Mouse (Mus musculus) liver, embryonic 14.5 days (tissue): ENCODE measurements around the gene Thbs1. TPM values are rescaled to one million over a fixed set of nuclear protein-coding genes. Genes with fewer than 3 reads are reported as not detected.

Source experiments
- ATAC-seq: fragments of 200-750 bp; cut with Nextera tagmentation; 2 replicates; pipeline ENCODE4 v1.8.0; 2017; ENCODE audit warnings: moderate number of reproducible peaks, mild to moderate bottlenecking, moderate library complexity; ENCODE audit not compliant: insufficient read depth
- DNase-seq, 3 experiments: peaks; one replicate each; pipeline ENCODE4 v3.0.0-alpha.2; 2012 to 2013; ENCODE audit warnings: low read depth in 3 of 3, low spot score in 3 of 3
- H3K27ac ChIP-seq: fragments of 300-500 bp; sonication (generic); 2 replicates; pipeline ENCODE4 v1.5.1; 2014; ENCODE audit warnings: moderate library complexity, mild to moderate bottlenecking, control low read depth, inconsistent platforms
- H3K27me3 ChIP-seq: fragments of 300-500 bp; sonication (generic); 2 replicates; pipeline ENCODE4 v1.6.1; 2014; ENCODE audit warnings: mild to moderate bottlenecking, low read length, moderate library complexity; ENCODE audit not compliant: control insufficient read depth, insufficient read depth
- H3K36me3 ChIP-seq: fragments of 300-500 bp; sonication (generic); replicated peaks from 2 replicates; pipeline ENCODE4 v1.6.1; 2014; ENCODE audit warnings: low read depth; ENCODE audit not compliant: control insufficient read depth, insufficient read depth
- H3K4me1 ChIP-seq, 2 experiments: fragments of 200-500 bp in 1 of 2; fragments of 300-500 bp in 1 of 2; sonication (generic) in 1 of 2; replicated peaks; 2 replicates each; pipeline ENCODE4 v1.6.1; 2012 to 2014; ENCODE audit warnings: antibody characterized with exemption in 1 of 2, inconsistent platforms in 1 of 2, low read length in 1 of 2; ENCODE audit not compliant: control insufficient read depth in 2 of 2, insufficient read depth in 2 of 2
- H3K4me2 ChIP-seq: fragments of 300-500 bp; sonication (generic); 2 replicates; pipeline ENCODE4 v1.6.1; 2014; ENCODE audit warnings: low read depth, mild to moderate bottlenecking, control low read depth, moderate library complexity
- H3K4me3 ChIP-seq, 2 experiments: fragments of 200-500 bp in 1 of 2; fragments of 300-500 bp in 1 of 2; sonication (generic) in 1 of 2; 2 replicates each; pipeline ENCODE4 v1.5.1; 2012 to 2014; ENCODE audit warnings: low read depth in 2 of 2, low read length in 2 of 2, mild to moderate bottlenecking in 2 of 2, control low read depth in 1 of 2, inconsistent platforms in 1 of 2, moderate library complexity in 1 of 2; ENCODE audit not compliant: insufficient read depth in 1 of 2
- H3K9ac ChIP-seq: fragments of 300-500 bp; sonication (generic); replicated peaks from 2 replicates; pipeline ENCODE4 v1.6.1; 2014; ENCODE audit warnings: mild to moderate bottlenecking, control low read depth, moderate library complexity
- H3K9me3 ChIP-seq: fragments of 300-500 bp; sonication (generic); 2 replicates; pipeline ENCODE4 v1.6.1; 2016; ENCODE audit warnings: low read length, mixed read lengths; ENCODE audit not compliant: control insufficient read depth
- CTCF ChIP-seq: IDR thresholded peaks from 2 replicates; pipeline ENCODE4 v1.5.1; 2016; ENCODE audit warnings: antibody characterized with exemption, low read depth, control low read depth
- EP300 ChIP-seq: IDR thresholded peaks from 2 replicates; pipeline ENCODE4 v1.6.1; 2016; ENCODE audit warnings: antibody characterized with exemption, low read depth
- WGBS: fragments of 180-500 bp; shearing (Covaris S2); extraction: QIAGEN DNeasy Blood & Tissue Kit; methylation state at CpG from one replicate; pipeline ENCODE4 v1.1.7; 2014; ENCODE audit not compliant: insufficient replicate concordance; 5-methylcytosine and 5-hydroxymethylcytosine counted together
- polyA plus RNA-seq, 2 experiments: library from polyadenylated mRNA; depleted of rRNA in 1 of 2; stranded (reverse) in 1 of 2; unstranded in 1 of 2; fragments of >200 nt; fragmentation: Nextera tagmentation in 1 of 2; extraction: Ambion mirVana in 1 of 2; gene quantifications; 2 replicates each; pipeline versions ENCODE4 v1.2.1 to v1.2.3; 2012 to 2014

Gene Thbs1
- polyA plus RNA-seq, 2 experiments = 12.7 to 24.2 TPM

DNA sequence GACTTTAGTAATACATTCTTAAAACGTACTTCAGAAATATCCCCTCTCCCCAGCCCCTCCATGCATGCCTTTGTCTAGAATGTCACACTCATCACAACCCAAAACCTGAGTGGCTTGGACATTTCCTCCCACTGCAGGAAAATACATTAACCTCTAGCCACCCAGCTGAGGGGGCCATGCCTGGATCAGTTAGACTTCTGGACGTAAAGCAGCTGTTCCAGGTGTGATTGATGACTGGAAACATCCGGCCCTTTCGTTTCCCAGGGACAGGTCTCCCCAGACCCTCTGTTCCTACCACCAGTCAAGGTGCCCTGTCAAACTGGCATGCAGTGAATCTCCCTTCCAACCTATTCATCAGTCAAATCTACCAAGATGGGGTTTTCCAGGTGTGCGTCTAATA, 50.8 kb downstream of the Thbs1 start:
- Histone ChIP-seq H3K9ac (no peak overlapping the region), H3K27ac (no peak overlapping the region), H3K27me3 (no peaks in the 10 kb centered on the region), H3K4me3 (no peak overlapping the region), H3K4me1 (no peaks in the 10 kb centered on the region), H3K36me3 (no peaks in the 10 kb centered on the region), H3K9me3 (no peaks in the 10 kb centered on the region), H3K4me2 (no peak overlapping the region)
- WGBS = 53% methylated on average over 5 of the region's 5 CpGs
- ATAC-seq (no peak), DNase-seq (no peak)
- TF ChIP-seq CTCF (no peak), EP300 (no peak)

DNA sequence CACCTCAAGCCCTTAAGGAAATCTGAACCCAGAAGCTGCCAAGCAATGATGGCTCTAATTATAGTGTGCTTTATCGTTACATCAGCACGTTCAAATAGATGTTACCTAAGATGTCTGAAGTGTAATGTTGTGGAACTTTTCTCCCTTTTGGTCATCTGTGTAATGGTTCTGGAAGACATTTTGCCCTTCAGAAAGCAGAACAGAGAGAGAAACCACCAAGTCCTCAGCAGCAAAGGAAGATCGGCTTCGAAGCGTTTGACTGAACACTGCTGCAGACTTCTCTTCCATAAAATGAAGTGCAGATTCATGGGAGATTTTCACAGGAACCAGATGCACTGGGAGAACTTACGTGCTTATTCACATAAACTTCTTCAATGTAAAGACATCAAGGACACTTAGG, 52.5 kb downstream of the Thbs1 start:
- no peak for TF ChIP-seq CTCF
- no peak for TF ChIP-seq EP300
- Histone ChIP-seq H3K27me3 (no peaks in the 10 kb centered on the region), H3K4me3 (no peak overlapping the region), H3K27ac (no peak overlapping the region), H3K9ac (no peak overlapping the region), H3K4me2 (no peak overlapping the region), H3K4me1 (no peaks in the 10 kb centered on the region), H3K36me3 (no peaks in the 10 kb centered on the region), H3K9me3 (no peaks in the 10 kb centered on the region)
- WGBS = 76% methylated on average over 6 of the region's 6 CpGs
- ATAC-seq (no peak), DNase-seq (no peak)

- TF ChIP-seq CTCF = no peak
- no peak for TF ChIP-seq EP300
- Histone ChIP-seq H3K36me3 (no peaks in the 10 kb centered on the region), H3K9me3 (no peaks in the 10 kb centered on the region), H3K4me1 (no peaks in the 10 kb centered on the region), H3K27me3 (no peaks in the 10 kb centered on the region), H3K27ac (no peak overlapping the region), H3K4me2 (no peak overlapping the region), H3K4me3 (no peak overlapping the region), H3K9ac (no peak overlapping the region)
- WGBS = 51% methylated on average over 2 of the region's 2 CpGs
- ATAC-seq = no peak
- DNase-seq = no peak
These were observed 54.0 kb downstream of the Thbs1 start for GRCm38 (mm10) chr2:118165691-118166090.

DNA sequence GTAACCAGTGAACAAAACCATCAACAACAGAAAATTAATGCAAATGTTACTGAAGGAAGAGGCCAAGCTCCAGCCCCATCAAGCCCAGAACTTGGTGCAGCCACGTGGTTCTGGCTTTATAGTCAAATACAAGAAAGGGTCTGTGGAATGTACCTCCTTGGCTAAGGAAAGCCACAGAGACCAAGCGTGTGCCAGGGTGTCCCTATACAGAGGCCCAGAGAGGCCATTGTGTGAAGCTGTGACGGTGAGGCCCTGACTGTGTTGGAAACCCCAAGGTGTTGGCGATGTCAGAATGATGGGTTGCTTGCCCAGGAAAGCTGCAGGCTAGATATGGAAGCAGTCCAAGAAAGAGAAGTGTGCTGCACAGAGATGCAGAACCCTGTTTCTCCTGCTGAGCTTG, 56.1 kb downstream of the Thbs1 start:
- Histone ChIP-seq H3K4me2 (no peak overlapping the region), H3K27ac (no peak overlapping the region), H3K27me3 (no peaks in the 10 kb centered on the region), H3K4me3 (no peak overlapping the region), H3K4me1 (no peaks in the 10 kb centered on the region), H3K36me3 (no peaks in the 10 kb centered on the region), H3K9me3 (no peaks in the 10 kb centered on the region), H3K9ac (no peak overlapping the region)
- no peak for ATAC-seq
- no peak for DNase-seq
- WGBS = 56% methylated on average over 4 of the region's 4 CpGs
- TF ChIP-seq CTCF = no peak
- no peak for TF ChIP-seq EP300

DNA sequence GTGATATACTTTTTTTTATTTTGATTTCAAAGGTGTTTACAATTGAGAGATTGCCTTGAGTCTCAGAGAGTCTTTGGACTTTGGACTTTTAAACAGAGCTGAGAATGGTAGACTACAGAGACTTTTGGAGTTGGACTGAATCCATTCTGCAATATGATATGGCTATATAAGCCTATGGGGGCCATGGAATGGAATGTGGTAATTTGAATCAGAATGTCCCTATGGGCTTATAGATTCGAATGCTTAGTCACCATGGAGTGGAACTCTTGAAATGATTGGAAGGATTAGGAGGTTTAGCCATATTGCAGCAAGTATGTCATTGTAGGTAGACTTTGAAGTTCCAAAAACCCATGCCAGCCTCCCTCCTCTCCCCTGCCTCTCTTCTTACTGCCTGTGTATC, 56.5 kb downstream of the Thbs1 start:
- Histone ChIP-seq H3K4me1 (no peaks in the 10 kb centered on the region), H3K9me3 (no peaks in the 10 kb centered on the region), H3K4me2 (no peak overlapping the region), H3K36me3 (no peaks in the 10 kb centered on the region), H3K4me3 (no peak overlapping the region), H3K27ac (no peak overlapping the region), H3K27me3 (no peaks in the 10 kb centered on the region), H3K9ac (no peak overlapping the region)
- no peak for DNase-seq
- WGBS = 45% methylated on average over 1 of the region's 1 CpGs
- no peak for ATAC-seq
- no peak for TF ChIP-seq EP300
- no peak for TF ChIP-seq CTCF
